8 mouse cellular contexts compared by ENCODE assay signal in the genomic region with DNA sequence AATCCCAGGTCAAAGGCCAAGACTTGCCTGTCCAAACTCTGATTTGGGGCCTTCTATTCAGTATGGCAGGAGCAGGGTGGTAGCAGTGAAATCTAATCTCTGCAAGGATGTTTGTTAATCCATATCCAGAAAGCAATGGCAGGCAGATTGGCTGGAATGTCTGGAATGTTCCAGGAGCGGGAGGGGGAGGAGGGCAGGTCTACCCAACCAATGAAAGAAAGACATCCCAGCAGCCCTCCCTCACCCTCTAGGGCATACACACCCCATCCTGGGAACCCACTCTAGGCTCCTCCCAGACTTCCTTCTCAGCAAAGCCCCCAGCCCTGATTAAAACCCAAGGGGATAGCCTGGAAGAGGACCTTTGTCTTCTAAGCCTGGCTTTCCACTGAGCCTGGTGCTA. TPM values are rescaled to one million over a fixed set of nuclear protein-coding genes. Genes with fewer than 3 reads are reported as not detected.
A peak's percentile ranks its signal among the peaks of the same experiment; 100 is the strongest.
DNase-seq lines count a peak whose midpoint lies in the region; ATAC-seq and TF ChIP-seq lines count a peak whose summit lies in the region.

No protein-coding gene starts in this region.

- no peaks in the 10 kb centered on the region for H3K27me3 ChIP-seq in hindbrain, embryonic 10.5 days (ENCODE audit: insufficient read depth, poor library complexity, severe bottlenecking)
- H3K27me3 ChIP-seq in hindbrain, postnatal 0 days (ENCODE audit: insufficient read depth, low read length) = no peaks in the 10 kb centered on the region
- H3K27me3 ChIP-seq in kidney, embryonic 15.5 days = no peaks in the 10 kb centered on the region

- no peak overlapping the region for H3K4me2 ChIP-seq in hindbrain, postnatal 0 days (ENCODE audit: low read depth, low read length)
- H3K4me2 ChIP-seq in kidney, embryonic 15.5 days = peak overlapping the region; percentile 43

- no peak overlapping the region for H3K9ac ChIP-seq in hindbrain, postnatal 0 days (replicated peaks; ENCODE audit: low read length)
- H3K9ac ChIP-seq in kidney, embryonic 15.5 days = no peak overlapping the region; the same call in 1 of the 2 replicates

- H3K4me1 ChIP-seq in hindbrain, embryonic 10.5 days (replicated peaks) = peaks cover 58% of the 10 kb centered on the region
- H3K4me1 ChIP-seq in hindbrain, postnatal 0 days (ENCODE audit: insufficient read depth, low read length) = no peaks in the 10 kb centered on the region
- H3K4me1 ChIP-seq in kidney, embryonic 15.5 days = peaks cover 44% of the 10 kb centered on the region

- H3K27ac ChIP-seq in hindbrain, embryonic 10.5 days = peak overlapping the region; percentile 70
- H3K27ac ChIP-seq in hindbrain, postnatal 0 days = no peak overlapping the region
- H3K27ac ChIP-seq in kidney, embryonic 15.5 days = peak overlapping the region; percentile 81
- H3K27ac ChIP-seq in gastrocnemius, adult 2 months = no peak overlapping the region

- peak; percentile 61 for DNase-seq in hindbrain, embryonic 10.5 days (ENCODE audit: low spot score)
- no peak for DNase-seq in hindbrain, postnatal 0 days (ENCODE audit: low spot score)
- peak; percentile 78 for DNase-seq in embryo, embryonic 11 days
- peak; percentile 62 for DNase-seq in lung, postnatal 36 days
- DNase-seq in gastrocnemius, adult 2 months = no peak
- no peak for DNase-seq in spleen, adult 18-20 months

- ATAC-seq in hindbrain, postnatal 0 days = no peak
- peak; percentile 67 for ATAC-seq in kidney, embryonic 15.5 days (replicated peaks; ENCODE audit: low FRiP score)
- no peak for ATAC-seq in activated CD4-positive, CD25-positive, alpha-beta regulatory T cell, adult 4 months

- no peaks in the 10 kb centered on the region for H3K9me3 ChIP-seq in hindbrain, embryonic 10.5 days
- H3K9me3 ChIP-seq in hindbrain, postnatal 0 days (ENCODE audit: low read length) = no peaks in the 10 kb centered on the region
- no peaks in the 10 kb centered on the region for H3K9me3 ChIP-seq in kidney, embryonic 15.5 days (replicated peaks)

- 17% methylated on average over 1 of the region's 1 CpGs for WGBS in hindbrain, embryonic 10.5 days
- WGBS in hindbrain, postnatal 0 days = 35% methylated on average over 1 of the region's 1 CpGs
- 19% methylated on average over 1 of the region's 1 CpGs for WGBS in kidney, embryonic 15.5 days

- no peak for TF ChIP-seq CTCF in hindbrain, postnatal 0 days (IDR thresholded peaks at IDR 0.05; ENCODE audit: low read depth)
- no peak for TF ChIP-seq CTCF in gastrocnemius, adult 2 months (IDR thresholded peaks at IDR 0.05)

- peaks cover 81% of the 10 kb centered on the region for H3K36me3 ChIP-seq in hindbrain, embryonic 10.5 days
- H3K36me3 ChIP-seq in hindbrain, postnatal 0 days (ENCODE audit: insufficient read depth, low read length) = no peaks in the 10 kb centered on the region
- H3K36me3 ChIP-seq in kidney, embryonic 15.5 days = peaks cover 38% of the 10 kb centered on the region

- H3K4me3 ChIP-seq in hindbrain, embryonic 10.5 days = peak overlapping the region; percentile 7; the same call in 1 of the 2 replicates
- no peak overlapping the region for H3K4me3 ChIP-seq in hindbrain, postnatal 0 days (ENCODE audit: low read length)
- peak overlapping the region; percentile 24 for H3K4me3 ChIP-seq in kidney, embryonic 15.5 days (replicated peaks)
- no peak overlapping the region for H3K4me3 ChIP-seq in gastrocnemius, adult 2 months

- intact Hi-C loops in gastrocnemius, adult 2 months (cut with DNase I) = no loop called here

RNA-seq across cellular contexts. Expression of a gene that starts 23.3 kb away (rescaled TPM):
- 167 and 186 TPM in 2 replicates for polyA plus RNA-seq in hindbrain, embryonic 10.5 days (2016; fragmentation: Nextera tagmentation; extraction: Ambion mirVana)
- total RNA-seq in hindbrain, postnatal 0 days (2014; rRNA removed) = 4.1 and 5.3 TPM in 2 replicates
- polyA plus RNA-seq in hindbrain, postnatal 0 days (2015; fragmentation: Nextera tagmentation; extraction: Ambion mirVana) = 2.8 and 3.5 TPM in 2 replicates
- 53.8 and 57.9 TPM in 2 replicates for polyA plus RNA-seq in kidney, embryonic 15.5 days (2015; fragmentation: Nextera tagmentation; extraction: Ambion mirVana)
- not detected for total RNA-seq in gastrocnemius, adult 2 months (2021)
- under 1 TPM in 1 of 2 experiments, not detected in 1; 0.24 TPM for polyA plus RNA-seq in activated CD4-positive, CD25-positive, alpha-beta regulatory T cell, adult 4 months (2017; shearing (Covaris generic))

RNA-seq across cellular contexts. Expression of a gene that starts 41.9 kb away (rescaled TPM):
- polyA plus RNA-seq in hindbrain, embryonic 10.5 days (2016; fragmentation: Nextera tagmentation; extraction: Ambion mirVana) = not detected in 2 replicates
- not detected in 2 replicates for total RNA-seq in hindbrain, postnatal 0 days (2014; rRNA removed)
- polyA plus RNA-seq in hindbrain, postnatal 0 days (2015; fragmentation: Nextera tagmentation; extraction: Ambion mirVana) = not detected in 2 replicates
- polyA plus RNA-seq in kidney, embryonic 15.5 days (2015; fragmentation: Nextera tagmentation; extraction: Ambion mirVana) = not detected in 2 replicates
- not detected for total RNA-seq in gastrocnemius, adult 2 months (2021)
- polyA plus RNA-seq in activated CD4-positive, CD25-positive, alpha-beta regulatory T cell, adult 4 months (2017; shearing (Covaris generic)) = not detected

RNA-seq across cellular contexts. Expression of a gene that starts 52.2 kb away (rescaled TPM):
- polyA plus RNA-seq in hindbrain, embryonic 10.5 days (2016; fragmentation: Nextera tagmentation; extraction: Ambion mirVana) = 118 and 126 TPM in 2 replicates
- 18.6 and 21.4 TPM in 2 replicates for total RNA-seq in hindbrain, postnatal 0 days (2014; rRNA removed)
- polyA plus RNA-seq in hindbrain, postnatal 0 days (2015; fragmentation: Nextera tagmentation; extraction: Ambion mirVana) = 114 and 115 TPM in 2 replicates
- 98.3 and 99.0 TPM in 2 replicates for polyA plus RNA-seq in kidney, embryonic 15.5 days (2015; fragmentation: Nextera tagmentation; extraction: Ambion mirVana)
- total RNA-seq in gastrocnemius, adult 2 months (2021) = 10 to 100 TPM; 31.6 to 34.6 TPM
- 10 to 100 TPM; 39.3 to 54.1 TPM for polyA plus RNA-seq in activated CD4-positive, CD25-positive, alpha-beta regulatory T cell, adult 4 months (2017; shearing (Covaris generic))

Comparison
In these comparisons a context has a peak if more than half of its experiments do, and no peak if none do; other contexts are left out.
1. DNase-seq: peak in hindbrain, embryonic 10.5 days (single experiment), embryo, embryonic 11 days (single experiment) and lung, postnatal 36 days (single experiment); none in hindbrain, postnatal 0 days (single experiment), gastrocnemius, adult 2 months (single experiment) and spleen, adult 18-20 months (0 of 2).
2. H3K27ac ChIP-seq: peak in hindbrain, embryonic 10.5 days (single experiment) and kidney, embryonic 15.5 days (single experiment); none in hindbrain, postnatal 0 days (single experiment) and gastrocnemius, adult 2 months (single experiment).
3. H3K4me3 ChIP-seq: peak in hindbrain, embryonic 10.5 days (single experiment) and kidney, embryonic 15.5 days (single experiment); none in hindbrain, postnatal 0 days (single experiment) and gastrocnemius, adult 2 months (single experiment).
4. RNA of a gene that starts 23.3 kb away (polyA plus RNA-seq): 167 to 186 TPM in hindbrain, embryonic 10.5 days and 53.8 to 57.9 TPM in kidney, embryonic 15.5 days; 2.8 to 3.5 TPM in hindbrain, postnatal 0 days and 0.24 TPM in activated CD4-positive, CD25-positive, alpha-beta regulatory T cell, adult 4 months; every median in the first group is over 10 times any median in the second.